Mouse (Mus musculus) cerebral cortex, adult 2 months (tissue): ENCODE results near the gene Arrb2.

Experiments used
- WGBS: fragments of 180-500 bp; shearing (Covaris S2); methylation state at CpG from one replicate; pipeline ENCODE4 v1.1.7; 2018; 5-methylcytosine and 5-hydroxymethylcytosine counted together

Arrb2 gene

DNA sequence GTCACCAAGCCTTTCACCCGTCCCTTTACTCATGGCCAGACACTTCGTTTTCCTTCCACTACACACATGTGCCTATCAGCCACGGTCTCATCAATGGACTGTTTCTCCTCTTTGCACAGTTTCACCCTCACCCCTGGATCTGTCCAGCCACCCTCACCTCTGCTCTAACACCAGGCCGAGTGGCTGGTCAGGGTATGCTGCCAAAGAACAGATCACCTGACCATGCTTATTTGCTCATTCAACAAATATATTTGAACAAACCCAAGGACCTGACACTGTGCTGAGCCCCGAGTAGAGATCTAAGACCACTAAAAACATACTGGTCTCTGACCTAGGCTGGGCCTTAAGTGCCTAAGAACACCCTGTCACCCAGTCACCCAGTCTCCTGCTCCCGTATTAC lies 12.2 kb downstream of the Arrb2 start:
- 82% methylated on average over 6 of the region's 6 CpGs for WGBS

DNA sequence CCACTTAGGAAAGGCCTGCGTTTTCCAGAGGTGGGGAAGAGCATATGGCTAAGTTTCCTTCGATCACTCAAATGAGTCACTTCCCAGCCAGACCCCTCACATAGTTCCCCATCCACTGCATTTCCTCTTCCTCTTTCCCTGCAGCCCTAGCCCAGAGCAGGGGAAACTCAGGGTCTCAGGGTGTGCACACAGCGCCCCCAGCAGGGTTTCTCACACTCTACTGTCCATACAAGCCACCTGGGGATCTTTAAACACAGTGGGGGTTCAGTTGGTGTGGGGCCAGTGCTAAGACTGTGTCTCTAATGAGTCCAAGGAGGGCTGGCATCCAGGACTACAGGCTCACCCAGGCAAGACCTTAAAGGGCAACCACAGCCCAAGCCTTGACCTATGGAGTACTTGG lies 14.3 kb downstream of the Arrb2 start:
- WGBS: 53% methylated on average over 3 of the region's 3 CpGs

DNA sequence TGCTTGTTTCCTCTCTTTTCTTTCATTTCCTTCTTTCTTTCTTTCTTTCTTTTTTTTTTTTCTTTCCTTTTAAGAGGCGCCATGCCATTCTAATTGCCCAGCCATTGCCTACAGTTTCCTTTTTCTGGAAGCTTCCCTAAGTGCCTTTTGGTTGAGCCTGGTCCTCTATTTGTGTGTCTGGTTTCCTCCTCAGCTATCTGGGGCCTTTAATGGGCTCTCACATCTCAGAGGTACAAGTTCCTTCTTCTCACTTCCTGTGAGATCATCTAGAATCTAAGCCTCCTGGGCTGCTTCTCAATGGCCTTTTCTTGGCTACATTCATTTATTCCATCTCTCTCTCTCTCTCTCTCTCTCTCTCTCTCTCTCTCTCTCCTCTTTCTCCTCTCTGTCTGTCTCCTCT lies 14.9 kb downstream of the Arrb2 start:
- 76% methylated on average over 1 of the region's 1 CpGs for WGBS

DNA sequence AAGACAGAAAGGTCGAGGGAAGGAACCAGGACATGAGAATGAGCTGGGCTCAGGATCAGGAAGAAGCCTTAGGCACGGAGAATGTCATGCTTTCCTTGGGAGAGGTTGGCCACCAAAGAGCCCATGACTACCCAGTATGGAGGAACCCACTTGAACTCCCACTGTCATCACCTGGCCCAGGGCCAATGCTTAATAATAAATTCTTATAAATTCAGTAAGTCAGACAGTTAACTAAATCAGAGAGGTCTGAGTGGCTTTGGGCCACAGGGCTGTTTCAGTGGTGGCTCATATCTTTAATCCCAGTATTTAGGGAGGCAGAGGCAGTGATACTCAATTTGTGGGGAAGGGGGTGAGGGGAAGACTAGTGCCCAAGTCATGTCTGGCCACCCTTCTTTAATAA lies 18.5 kb downstream of the Arrb2 start:
- 82% methylated on average over 2 of the region's 2 CpGs for WGBS

DNA sequence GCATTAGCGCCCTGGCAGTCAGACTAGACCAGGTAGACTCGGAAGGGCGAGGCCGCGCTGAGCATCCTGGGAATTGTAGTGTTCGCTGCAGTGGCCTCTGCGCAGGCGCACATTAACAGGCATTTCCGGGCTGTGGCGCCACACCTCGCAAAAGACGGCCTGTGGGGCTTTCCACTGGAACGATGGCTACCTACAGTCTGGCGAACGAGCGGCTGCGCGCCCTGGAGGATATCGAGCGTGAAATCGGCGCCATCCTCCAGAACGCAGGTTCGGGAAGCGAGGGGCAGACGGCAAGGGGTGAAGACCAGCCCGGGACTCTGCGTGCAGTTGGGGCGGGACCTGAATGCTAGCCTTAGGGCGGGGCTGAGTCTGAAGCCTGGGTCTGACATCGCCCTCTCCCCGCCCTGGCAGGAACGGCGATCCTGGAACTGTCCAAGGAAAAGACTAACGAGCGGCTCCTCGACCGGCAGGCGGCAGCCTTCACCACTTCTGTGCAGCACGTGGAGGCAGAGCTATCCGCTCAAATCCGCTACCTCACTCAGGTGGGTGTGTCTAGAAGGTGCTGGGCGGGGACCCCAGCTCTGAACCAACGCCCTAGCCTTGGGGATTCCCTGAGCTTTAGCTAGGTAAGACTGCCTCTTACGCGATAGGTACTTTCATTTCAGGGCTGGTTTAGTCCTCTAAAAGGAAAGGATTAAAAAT lies 19.5 kb downstream of the Arrb2 start, which contains the start of gene Med11:
Gene Med11 (plus strand): TSS at position 123 of the 702 bp plus-strand sequence.
- WGBS: under 1% methylated on average over 46 of the region's 46 CpGs

DNA sequence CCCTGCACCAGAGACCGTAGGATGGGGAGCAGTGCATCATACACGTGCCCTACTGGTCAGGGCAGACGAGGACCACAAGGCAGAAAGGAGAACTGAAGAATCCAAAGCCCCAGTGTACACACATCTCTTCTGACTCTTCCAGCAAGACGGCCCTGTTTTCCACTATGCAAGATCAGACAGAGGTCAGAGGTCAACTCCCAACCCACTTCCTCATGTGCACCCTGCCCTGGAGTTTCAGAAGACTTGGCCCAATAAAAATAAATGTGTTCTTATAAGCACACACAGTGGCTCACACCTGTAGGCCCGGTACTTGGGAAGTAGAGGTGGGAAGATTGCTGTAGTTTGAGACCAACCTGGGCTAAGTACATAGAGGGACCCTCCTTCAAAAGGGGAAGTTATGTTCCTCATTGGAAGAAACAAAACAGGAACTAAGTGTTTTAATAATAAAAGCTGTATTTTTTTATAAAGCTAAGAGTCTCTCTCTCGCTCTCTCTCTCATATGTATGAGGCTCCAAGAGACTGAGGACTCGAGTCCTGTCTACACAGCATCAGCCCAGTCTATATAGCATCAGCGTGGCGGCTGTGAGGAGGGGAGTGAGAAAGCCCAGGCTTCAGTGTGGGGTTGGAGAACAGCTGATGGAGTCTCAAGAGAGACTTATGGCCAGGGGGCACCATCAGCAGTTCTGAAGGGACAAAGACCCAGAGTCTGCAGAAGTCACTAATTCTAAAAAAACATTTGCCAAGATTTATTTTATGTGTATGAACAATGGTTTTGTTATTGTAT lies 21.0 kb downstream of the Arrb2 start:
- WGBS: 86% methylated on average over 9 of the region's 9 CpGs

DNA sequence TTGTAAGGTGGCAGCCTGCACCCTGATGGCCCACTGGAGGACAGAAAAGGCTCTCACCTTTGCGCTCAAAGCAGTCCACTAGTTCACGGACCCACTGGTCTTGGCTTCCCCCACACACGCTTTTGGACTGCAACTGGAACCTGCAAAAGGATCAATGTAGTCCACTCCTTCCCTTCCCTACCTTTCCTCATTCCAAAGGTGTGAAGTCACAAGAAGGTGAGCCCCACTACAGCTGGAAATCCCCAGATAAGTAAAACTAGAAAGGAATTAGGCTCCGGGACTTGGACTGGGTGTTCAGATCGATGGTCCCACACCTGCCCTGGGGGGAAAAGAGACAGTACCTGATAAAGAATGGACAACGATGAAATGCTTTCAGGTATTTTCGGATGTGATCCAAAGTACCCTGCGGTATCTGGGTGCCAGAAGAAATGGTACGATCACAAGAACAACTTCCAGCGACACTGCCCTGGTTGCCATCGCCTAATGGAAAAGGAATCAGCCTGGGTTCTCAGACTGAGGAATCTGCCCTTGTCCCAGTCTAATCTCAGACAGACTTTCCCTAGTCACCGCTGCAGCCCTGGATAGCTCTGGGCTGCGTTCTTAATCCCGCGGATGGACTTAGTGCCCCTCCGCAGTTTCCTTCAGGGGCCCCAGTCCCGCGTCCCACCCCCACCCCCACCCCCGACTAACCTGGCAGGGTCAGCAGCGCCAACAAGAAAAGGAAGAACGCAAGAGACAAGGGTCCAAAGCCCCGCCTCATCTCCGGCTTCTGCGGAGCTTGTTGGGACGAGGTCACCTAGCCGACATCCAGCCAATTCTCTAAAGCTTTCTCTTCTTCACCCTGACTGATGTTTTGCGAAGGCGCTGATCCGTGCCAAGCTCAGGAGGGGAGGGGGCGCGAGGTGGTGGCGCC lies 26.5 kb downstream of the Arrb2 start, which contains the start of gene Zmynd15:
Gene Zmynd15 (plus strand): TSS at position 746 of the 913 bp plus-strand sequence.
- WGBS: 20% methylated on average over 32 of the region's 32 CpGs

DNA sequence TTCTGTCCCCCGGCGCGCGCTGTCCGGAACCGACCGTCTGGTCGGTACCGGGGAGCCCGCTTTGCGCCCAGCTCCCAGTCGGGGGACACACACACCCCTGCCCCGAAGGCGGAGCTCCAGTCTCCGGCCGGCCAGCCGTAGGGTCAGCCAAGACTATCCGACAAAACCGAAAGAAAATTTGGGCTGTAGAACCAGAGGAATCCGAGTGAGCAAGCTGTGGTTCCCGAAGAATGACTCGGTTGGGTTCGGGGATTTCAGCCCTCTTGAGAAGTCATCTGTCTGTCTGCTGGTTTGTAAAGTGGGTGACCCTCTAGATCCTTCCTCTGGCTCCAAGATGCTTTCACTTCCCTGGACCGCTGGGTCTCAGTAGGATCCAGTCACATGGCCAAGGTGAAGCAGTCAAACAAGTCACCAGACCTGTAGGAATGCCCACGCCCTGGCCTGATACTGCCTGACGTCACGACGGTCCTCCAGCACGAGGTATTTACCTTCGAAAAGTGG lies 27.2 kb downstream of the Arrb2 start, which contains the start of gene Cxcl16:
Gene Cxcl16 (minus strand): TSS at position 384 of the 501 bp plus-strand sequence.
- 14% methylated on average over 30 of the region's 30 CpGs for WGBS

DNA sequence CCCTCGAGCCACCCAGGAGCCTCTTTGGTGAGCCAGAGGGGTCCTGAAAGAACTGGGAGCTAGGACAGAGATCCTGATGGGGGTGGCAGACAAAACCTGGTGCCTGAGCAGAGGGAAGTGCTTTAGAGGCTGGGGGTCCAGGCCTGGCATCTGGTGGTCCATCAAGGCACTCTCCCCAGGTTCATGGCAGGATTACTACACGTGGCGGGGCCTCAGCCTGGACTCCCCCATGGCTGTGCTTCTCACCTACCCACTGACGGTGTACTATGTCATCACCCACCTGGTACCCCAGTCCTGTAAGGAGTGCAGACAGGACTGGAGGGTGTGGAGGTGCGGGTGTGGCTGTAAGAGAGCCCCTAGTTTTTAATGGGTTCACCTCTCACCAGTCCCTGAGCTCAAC lies 31.5 kb downstream of the Arrb2 start:
- 92% methylated on average over 5 of the region's 5 CpGs for WGBS

DNA sequence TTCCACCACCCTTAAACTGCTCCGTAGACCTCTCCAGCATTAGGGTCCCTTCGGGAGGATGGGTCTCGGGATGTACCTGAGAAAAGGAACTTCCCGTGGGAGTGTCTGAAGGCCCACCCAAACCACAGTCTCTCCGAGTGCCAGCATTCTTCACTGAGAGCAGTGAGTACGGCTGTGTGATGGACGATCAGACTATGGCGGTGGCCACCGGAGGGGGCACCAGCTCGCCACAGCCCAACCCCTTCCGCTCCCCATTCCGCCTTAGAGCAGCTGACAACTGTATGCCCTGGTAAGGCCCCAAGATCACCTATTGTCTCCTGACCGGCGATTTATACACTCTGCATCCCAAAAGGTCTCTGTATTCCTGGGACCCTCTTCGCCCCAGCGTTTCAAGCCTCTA lies 32.8 kb downstream of the Arrb2 start:
- 36% methylated on average over 16 of the region's 16 CpGs for WGBS

DNA sequence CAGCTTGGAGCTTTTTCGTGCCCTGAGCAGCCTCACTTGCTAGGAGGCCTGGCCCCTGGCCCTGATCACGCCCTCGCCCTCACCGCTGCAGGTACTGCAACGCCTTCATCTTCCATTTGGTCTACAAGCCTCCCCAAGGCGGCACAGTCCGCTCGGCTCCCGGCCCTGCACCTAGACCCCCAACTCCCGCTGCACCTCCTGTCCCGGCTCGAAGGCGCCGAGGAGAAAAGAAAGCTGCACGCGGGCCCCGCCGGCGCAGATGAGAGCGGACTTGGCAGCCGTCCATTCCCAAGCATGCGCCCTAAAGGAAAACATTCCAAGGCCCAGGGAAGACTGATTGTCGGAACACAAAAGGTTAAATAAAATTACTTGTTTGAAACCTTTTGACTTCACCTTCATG lies 33.4 kb downstream of the Arrb2 start:
- WGBS: 13% methylated on average over 23 of the region's 23 CpGs

DNA sequence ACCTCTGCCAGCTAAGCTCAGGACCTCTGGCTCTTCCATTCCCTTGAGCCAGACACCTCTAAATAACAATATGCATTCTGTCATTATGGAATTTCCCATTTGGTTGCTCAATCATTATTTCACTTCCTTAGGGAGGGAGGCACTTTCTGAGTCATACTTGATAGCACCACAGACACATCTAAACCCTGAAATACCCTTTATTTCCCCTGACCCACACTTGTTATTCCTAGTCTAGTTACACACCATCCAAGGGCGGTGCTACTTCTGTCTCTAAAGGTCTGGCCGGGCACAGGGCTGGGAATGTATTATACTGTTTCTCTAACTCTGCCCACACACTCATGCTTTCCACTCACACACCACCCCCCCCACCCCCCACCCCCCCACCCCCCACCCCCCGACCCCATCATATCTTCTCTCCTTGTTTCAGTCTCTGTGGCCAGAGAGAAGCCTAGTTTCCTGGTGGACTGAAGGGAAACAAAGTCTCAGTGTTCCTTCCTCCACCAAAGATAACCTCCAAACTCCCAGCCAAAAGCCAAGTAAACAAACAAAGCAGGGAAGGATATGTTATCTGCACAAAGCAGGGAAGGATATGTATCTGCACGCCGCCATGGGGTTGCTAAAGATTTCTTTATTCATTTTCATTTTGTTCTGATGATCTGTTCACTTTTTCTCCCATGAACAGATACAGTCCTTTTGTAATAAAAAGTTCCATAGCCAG lies 35.6 kb downstream of the Arrb2 start:
- WGBS: 78% methylated on average over 5 of the region's 5 CpGs

DNA sequence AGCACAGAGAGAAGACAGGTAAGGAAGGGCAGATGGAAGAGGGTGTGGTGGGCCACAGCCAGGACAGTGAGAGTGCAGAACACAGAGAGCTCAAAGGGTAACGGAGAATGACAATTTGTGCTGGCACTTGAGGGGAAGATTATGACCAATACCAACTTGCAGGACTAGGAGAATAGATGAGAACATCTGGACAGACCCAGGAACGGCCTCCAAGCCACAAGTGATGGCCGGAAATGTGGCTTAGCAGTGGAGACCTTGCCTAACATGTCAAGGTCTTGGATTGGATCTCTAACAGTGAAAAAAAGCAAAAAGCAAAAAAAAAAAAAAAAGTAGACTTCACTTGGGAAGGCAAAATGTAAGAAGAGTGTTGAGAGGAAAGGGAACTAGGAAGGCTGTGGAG lies 37.3 kb downstream of the Arrb2 start:
- 91% methylated on average over 3 of the region's 3 CpGs for WGBS

DNA sequence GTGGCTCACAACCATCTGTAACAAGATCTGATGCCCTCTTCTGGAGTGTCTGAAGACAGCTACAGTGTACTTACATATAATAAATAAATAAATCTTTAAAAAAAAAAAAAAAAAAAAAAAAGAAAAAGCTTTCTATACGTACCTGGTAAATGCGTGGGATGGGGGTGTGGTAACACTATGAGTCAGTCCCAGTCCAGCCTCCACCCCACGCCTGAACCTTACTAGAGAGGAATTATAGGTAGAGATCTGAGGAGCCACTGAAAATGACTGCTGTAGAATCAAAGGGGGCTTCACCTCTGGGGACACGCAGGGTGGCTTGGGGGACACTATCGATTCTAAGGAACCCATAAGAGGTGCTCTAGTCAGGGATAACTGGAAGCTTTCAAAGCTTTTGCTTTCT lies 40.9 kb downstream of the Arrb2 start:
- WGBS: 94% methylated on average over 5 of the region's 5 CpGs

DNA sequence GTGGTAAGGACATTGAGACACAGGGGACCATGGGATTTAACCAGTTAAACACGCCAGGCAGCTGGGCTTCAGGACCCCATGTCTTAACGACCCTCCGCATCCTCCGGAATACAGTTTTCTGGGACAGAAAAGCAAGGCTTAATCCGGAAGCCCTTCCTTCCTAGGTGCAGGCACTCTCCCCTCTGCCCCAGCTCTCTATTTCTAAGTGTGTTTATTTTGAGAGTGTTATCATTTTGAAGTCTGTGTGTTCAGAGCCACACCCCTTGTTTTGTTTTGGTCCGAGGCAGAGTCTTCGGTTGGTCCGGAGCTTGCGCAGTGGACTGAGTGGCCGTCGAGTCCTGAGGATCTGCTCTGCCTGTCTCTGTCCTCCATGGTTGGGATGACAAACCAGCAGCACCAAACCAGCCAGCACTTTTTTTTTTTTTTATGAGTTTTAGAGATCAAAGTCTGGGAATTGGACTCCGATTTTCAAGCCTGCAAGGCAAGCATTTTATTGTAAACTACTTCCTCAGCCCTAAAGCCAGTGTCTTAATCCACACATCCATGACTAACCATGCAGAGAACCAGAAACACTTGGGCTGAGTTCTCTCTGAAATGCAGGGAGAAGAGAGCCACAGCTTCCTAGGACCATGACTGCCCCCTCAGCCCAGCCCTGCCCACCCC lies 42.6 kb downstream of the Arrb2 start:
- 72% methylated on average over 12 of the region's 12 CpGs for WGBS

DNA sequence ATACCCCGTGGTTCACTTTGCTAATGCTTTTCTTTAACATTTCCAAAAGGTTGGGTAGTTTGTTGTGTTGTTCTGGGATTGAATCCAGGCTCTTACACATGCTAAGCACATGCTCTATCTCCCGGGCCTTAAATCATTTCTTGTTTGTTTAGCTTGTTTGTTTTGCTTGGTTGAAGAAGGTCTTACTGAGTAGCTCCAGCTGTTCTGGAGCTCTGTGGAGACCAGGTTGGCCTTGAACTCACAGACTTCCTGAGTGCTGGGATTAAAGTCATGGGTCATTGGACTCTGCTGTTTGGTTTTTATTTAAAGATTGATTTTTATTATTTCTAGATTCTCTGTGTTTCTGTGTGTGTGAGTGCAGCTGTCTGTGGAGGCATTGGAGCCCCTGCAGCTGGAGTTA lies 53.1 kb downstream of the Arrb2 start:
- 55% methylated on average over 2 of the region's 2 CpGs for WGBS

DNA sequence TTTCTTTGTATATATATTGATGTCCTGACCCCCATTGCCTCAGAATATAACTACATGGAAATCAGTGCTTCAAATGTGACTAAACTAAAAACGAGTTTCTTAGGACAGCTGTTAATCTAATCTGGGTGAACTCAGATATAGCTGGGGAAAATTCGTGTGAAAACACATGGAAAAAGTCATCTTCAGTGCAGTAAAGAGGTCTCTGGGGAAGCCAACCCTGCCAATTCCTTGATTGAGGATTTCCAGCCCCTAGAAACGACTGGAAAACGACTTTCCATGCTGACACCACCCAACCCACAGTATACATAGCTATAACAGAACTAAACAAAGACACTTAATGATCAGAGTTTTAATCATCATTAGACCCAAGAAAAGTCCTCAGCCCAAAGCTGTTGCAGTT lies 55.4 kb downstream of the Arrb2 start:
- WGBS: 57% methylated on average over 4 of the region's 4 CpGs

DNA sequence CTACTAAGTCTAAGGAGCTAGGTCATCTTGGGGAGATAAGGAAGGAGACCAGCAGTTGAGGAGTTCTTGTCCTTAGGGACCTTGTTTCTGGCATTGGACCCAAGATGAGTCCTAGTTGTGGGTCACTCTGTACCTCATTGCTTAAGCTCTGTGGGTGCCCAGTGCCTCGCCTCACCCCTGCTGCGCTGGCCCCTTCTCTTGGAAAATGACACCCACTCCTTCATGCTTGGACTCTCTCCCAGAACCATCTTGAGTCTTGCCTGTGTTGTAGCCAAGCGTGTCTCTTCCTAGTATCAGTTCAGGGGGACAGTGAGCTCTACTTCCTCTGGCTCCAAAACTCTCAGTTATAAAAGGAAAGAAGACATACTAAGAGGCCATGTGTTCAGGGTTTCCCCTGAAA lies 56.7 kb downstream of the Arrb2 start:
- 49% methylated on average over 3 of the region's 3 CpGs for whole genome bisulfite sequencing

DNA sequence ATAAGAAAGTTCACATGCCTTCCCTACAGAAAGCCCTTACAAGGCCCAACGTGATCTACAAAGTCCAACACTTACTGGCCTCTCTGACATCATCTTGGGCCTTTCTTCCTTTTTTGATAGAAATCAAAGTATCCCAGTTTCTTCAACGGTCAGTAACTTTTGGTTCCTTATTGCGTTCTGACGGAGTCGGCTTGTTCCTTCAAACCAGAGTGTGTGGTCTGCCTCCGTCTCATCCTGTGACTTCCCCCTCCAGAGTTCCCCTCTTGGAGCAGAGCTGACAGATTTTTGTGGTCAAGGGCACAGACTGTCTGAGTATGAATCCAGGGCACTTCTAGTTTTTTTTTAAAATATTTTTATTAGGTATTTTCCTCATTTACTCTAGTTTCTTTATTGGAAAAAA lies 57.2 kb downstream of the Arrb2 start:
- 86% methylated on average over 6 of the region's 6 CpGs for WGBS
